Mouse (Mus musculus) C2C12 (cell line): ENCODE measurements around the gene Syf2. TPM values are rescaled to one million over a fixed set of nuclear protein-coding genes. Genes with fewer than 3 reads are reported as not detected.

Experiments used
- H3K27me3 ChIP-seq: one replicate; pipeline ENCODE4 v1.6.1; 2011; ENCODE audit not compliant: control insufficient read depth, insufficient read depth, insufficient read length
- H3K36me3 ChIP-seq: one replicate; pipeline ENCODE4 v1.6.1; 2011; ENCODE audit not compliant: control insufficient read depth, insufficient read depth
- H3K4me3 ChIP-seq: one replicate; pipeline ENCODE4 v1.5.1; 2011; ENCODE audit warnings: mild to moderate bottlenecking, control low read depth; ENCODE audit not compliant: poor library complexity, insufficient read depth, severe bottlenecking
- H3K79me2 ChIP-seq: one replicate; pipeline ENCODE4 v1.6.1; 2011; ENCODE audit not compliant: control insufficient read depth, insufficient read depth
- H3K79me3 ChIP-seq: one replicate; pipeline ENCODE4 v1.6.1; 2011; ENCODE audit warnings: low read depth, control low read depth
- H3ac ChIP-seq: one replicate; pipeline ENCODE3; 2011; ENCODE audit warnings: low read depth; ENCODE audit not compliant: control insufficient read depth, insufficient read length
- CEBPB ChIP-seq: IDR thresholded peaks from one replicate; pipeline ENCODE4 v1.6.1; 2011; ENCODE audit warnings: low read depth, mild to moderate bottlenecking, control low read depth, moderate library complexity
- CTCF ChIP-seq: IDR thresholded peaks from one replicate; pipeline ENCODE4 v1.5.1; 2011; ENCODE audit not compliant: control insufficient read depth, insufficient read depth, insufficient read length
- FOSL1 ChIP-seq: IDR thresholded peaks from one replicate; pipeline ENCODE4 v1.8.0; 2011; ENCODE audit warnings: mild to moderate bottlenecking, low read length; ENCODE audit not compliant: poor library complexity, insufficient read depth, severe bottlenecking
- MAX ChIP-seq: IDR thresholded peaks from one replicate; pipeline ENCODE4 v1.6.1; 2011; ENCODE audit warnings: mild to moderate bottlenecking, control low read depth
- MYOD1 ChIP-seq: IDR thresholded peaks from one replicate; pipeline ENCODE4 v1.6.1; 2011; ENCODE audit warnings: low read depth; ENCODE audit not compliant: control insufficient read depth, insufficient read length
- MYOG ChIP-seq: IDR thresholded peaks from one replicate; pipeline ENCODE4 v1.6.1; 2011; ENCODE audit not compliant: control insufficient read depth, insufficient read length; ENCODE audit errors: extremely low read depth
- USF1 ChIP-seq: IDR thresholded peaks from one replicate; pipeline ENCODE4 v1.6.1; 2011; ENCODE audit warnings: low read depth, mild to moderate bottlenecking, control low read depth, moderate library complexity
- polyA plus RNA-seq: library from polyadenylated mRNA; unstranded; fragments of >200 nt; fragmentation: generic; extraction: Trizol; gene quantifications from one replicate; pipeline ENCODE4 v1.2.1, GENCODE M21; 2012; ENCODE audit warnings: missing spikeins

The Syf2 gene
- polyA plus RNA-seq, 1 experiment, result 48.6 TPM

GRCm38 (mm10) chr4:134915223-134916050 is 15.3 kb upstream of the Syf2 start:
- Histone ChIP-seq H3K4me3 (no peak overlapping the region), H3K27me3 (no peaks in the 10 kb centered on the region), H3ac (no peak overlapping the region), H3K79me2 (peaks cover 28% of the 10 kb centered on the region), H3K79me3 (peaks cover 4% of the 10 kb centered on the region), H3K36me3 (no peaks in the 10 kb centered on the region)
- TF ChIP-seq CTCF (no peak), CEBPB (no peak), MAX (no peak), USF1 (no peak), MYOG (no peak), MYOD1 (no peak), FOSL1 (no peak)

DNA sequence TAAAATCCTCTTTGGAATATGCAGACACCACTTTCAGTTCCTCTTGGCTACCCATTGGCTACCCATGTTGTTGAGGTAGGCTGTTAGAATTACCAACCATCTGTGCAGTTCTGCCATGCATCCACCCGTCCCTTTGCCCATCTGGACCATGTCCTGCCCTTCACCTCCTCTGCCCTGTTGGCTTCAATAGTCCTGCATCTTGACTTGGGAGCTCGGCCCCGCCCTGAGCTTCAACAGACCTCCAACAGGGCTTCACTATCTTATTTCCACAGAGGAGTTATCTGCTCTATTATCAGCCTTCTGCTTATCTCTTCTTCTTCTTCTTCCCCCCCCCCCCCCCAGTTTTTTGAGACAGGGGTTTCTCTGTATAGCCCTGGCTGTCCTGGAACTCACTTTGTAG is 13.5 kb upstream of the Syf2 start:
- H3K36me3 ChIP-seq, result no peaks in the 10 kb centered on the region
- peaks cover 21% of the 10 kb centered on the region for H3K79me2 ChIP-seq
- peaks cover 2% of the 10 kb centered on the region for H3K79me3 ChIP-seq
- no peak overlapping the region for H3ac ChIP-seq
- no peak for TF ChIP-seq MYOD1
- H3K4me3 ChIP-seq, result no peak overlapping the region
- no peaks in the 10 kb centered on the region for H3K27me3 ChIP-seq

GRCm38 (mm10) chr4:134918381-134918780 is 12.3 kb upstream of the Syf2 start:
- H3K4me3 ChIP-seq, result no peak overlapping the region
- TF ChIP-seq MAX, result no peak
- TF ChIP-seq MYOG, result no peak
- TF ChIP-seq CEBPB, result no peak
- TF ChIP-seq CTCF, result no peak
- TF ChIP-seq MYOD1, result no peak
- no peak for TF ChIP-seq FOSL1
- no peak for TF ChIP-seq USF1

DNA sequence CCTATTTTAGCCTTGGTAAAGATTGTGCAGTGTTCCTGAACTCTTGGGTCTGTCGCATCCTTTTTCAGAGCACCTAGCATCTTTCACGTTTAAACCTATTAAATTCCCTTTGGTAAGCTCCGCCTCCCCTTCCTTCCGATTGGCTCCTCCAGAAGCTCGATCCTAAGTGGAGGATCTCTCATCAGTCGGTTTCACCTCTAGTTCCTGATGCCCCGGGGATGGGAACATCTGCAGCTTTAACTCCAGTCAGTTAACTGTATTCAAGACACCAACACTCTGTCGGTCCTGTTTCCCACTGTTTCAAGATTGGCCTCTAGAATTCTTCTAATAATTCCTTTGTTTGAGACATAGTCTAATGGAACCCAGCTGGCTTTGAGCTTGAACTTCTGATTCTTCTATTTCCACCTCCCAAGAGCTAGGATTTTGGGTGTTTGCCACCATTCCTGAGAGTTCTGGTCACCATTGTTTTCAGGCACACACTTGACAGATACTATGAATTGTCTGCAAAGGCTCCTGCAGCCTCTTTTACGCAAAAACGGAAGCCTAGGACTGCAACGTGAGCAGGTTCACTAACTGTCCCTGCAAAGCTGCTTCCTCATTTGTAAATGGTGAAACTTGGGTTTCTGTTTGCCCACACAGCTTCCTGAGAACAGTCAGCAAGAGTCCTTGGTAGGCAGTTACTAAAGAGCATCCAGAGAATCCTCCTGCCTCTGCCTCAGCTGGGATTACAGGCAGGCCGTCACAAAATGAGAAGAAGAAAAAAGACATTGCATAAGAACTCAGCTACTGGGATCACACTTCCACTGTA is 10.8 kb upstream of the Syf2 start:
- Histone ChIP-seq H3K36me3 (peaks cover 8% of the 10 kb centered on the region), H3ac (no peak overlapping the region), H3K79me3 (peaks cover 12% of the 10 kb centered on the region), H3K4me3 (no peak overlapping the region), H3K79me2 (peaks cover 16% of the 10 kb centered on the region), H3K27me3 (no peaks in the 10 kb centered on the region)
- no peak for TF ChIP-seq USF1
- TF ChIP-seq MYOG, result no peak
- TF ChIP-seq FOSL1, result no peak
- no peak for TF ChIP-seq MYOD1
- TF ChIP-seq CEBPB, result no peak
- no peak for TF ChIP-seq CTCF
- no peak for TF ChIP-seq MAX

More at GRCm38 (mm10) chr4:134918381-134918780, 12.3 kb upstream of the Syf2 start:
- Histone ChIP-seq H3K27me3 (no peaks in the 10 kb centered on the region), H3ac (no peak overlapping the region), H3K79me3 (no peaks in the 10 kb centered on the region), H3K36me3 (no peaks in the 10 kb centered on the region), H3K79me2 (peaks cover 11% of the 10 kb centered on the region)

GRCm38 (mm10) chr4:134920631-134921030 is 10.1 kb upstream of the Syf2 start:
- Histone ChIP-seq H3K27me3 (no peaks in the 10 kb centered on the region), H3K4me3 (no peak overlapping the region), H3K79me2 (peaks cover 23% of the 10 kb centered on the region), H3K79me3 (peaks cover 19% of the 10 kb centered on the region), H3K36me3 (peaks cover 15% of the 10 kb centered on the region), H3ac (no peak overlapping the region)
- TF ChIP-seq MYOD1, result no peak
- no peak for TF ChIP-seq FOSL1
- no peak for TF ChIP-seq MAX
- TF ChIP-seq CEBPB, result no peak
- no peak for TF ChIP-seq CTCF
- TF ChIP-seq MYOG, result no peak
